Mouse (Mus musculus): ENCODE results near the gene Mrpl48. TPM values are rescaled to one million over a fixed set of nuclear protein-coding genes. Genes with fewer than 3 reads are reported as not detected.

Gene Mrpl48
- polyA plus RNA-seq, 1 experiment from 2014 or later, result 78.8 TPM

- Histone ChIP-seq H3K27ac (peak overlapping the region; percentile 53), H3K4me3 (no peak overlapping the region), H3K27me3 (ENCODE audit: insufficient read depth, poor library complexity, severe bottlenecking) (no peaks in the 10 kb centered on the region), H3K4me1 (peaks cover 20% of the 10 kb centered on the region), H3K36me3 (peaks cover 16% of the 10 kb centered on the region; the same call in 1 of the 2 replicates), H3K9me3 (no peaks in the 10 kb centered on the region)
- DNase-seq (ENCODE audit: low spot score), result no peak
- 13% methylated on average over 4 of the region's 4 CpGs for WGBS
Observed at GRCm38 (mm10) chr7:100547631-100548030, 60.5 kb downstream of the Mrpl48 start.

GRCm38 (mm10) chr7:100544437-100544836, 63.7 kb downstream of the Mrpl48 start:
- no peak for DNase-seq (ENCODE audit: low spot score)
- no peaks in the 10 kb centered on the region for H3K27me3 ChIP-seq (ENCODE audit: insufficient read depth, poor library complexity, severe bottlenecking)
- WGBS, result 41% methylated on average over 1 of the region's 1 CpGs
- H3K36me3 ChIP-seq, result peaks cover 16% of the 10 kb centered on the region
- H3K4me1 ChIP-seq, result peaks cover 10% of the 10 kb centered on the region
- H3K27ac ChIP-seq, result no peak overlapping the region
- H3K4me3 ChIP-seq, result no peak overlapping the region
- no peaks in the 10 kb centered on the region for H3K9me3 ChIP-seq

- Histone ChIP-seq H3K9me3 (no peaks in the 10 kb centered on the region), H3K27me3 (ENCODE audit: insufficient read depth, poor library complexity, severe bottlenecking) (no peaks in the 10 kb centered on the region), H3K4me1 (peaks cover 5% of the 10 kb centered on the region; the same call in 1 of the 2 replicates), H3K4me3 (no peak overlapping the region), H3K27ac (no peak overlapping the region), H3K36me3 (peaks cover 21% of the 10 kb centered on the region)
- WGBS, result 90% methylated on average over 9 of the region's 9 CpGs
- no peak for DNase-seq (ENCODE audit: low spot score)
Observed at GRCm38 (mm10) chr7:100539516-100539915, 68.6 kb downstream of the Mrpl48 start.

GRCm38 (mm10) chr7:100537519-100537902, 70.6 kb downstream of the Mrpl48 start:
- no peak for DNase-seq (ENCODE audit: low spot score)
- H3K4me3 ChIP-seq, result peak overlapping the region; percentile 72
- whole genome bisulfite sequencing, result 38% methylated on average over 7 of the region's 7 CpGs
- H3K27ac ChIP-seq, result peak overlapping the region; percentile 89
- no peaks in the 10 kb centered on the region for H3K9me3 ChIP-seq
- no peaks in the 10 kb centered on the region for H3K27me3 ChIP-seq (ENCODE audit: insufficient read depth, poor library complexity, severe bottlenecking)
- H3K36me3 ChIP-seq, result peaks cover 21% of the 10 kb centered on the region
- peaks cover 5% of the 10 kb centered on the region; the same call in 1 of the 2 replicates for H3K4me1 ChIP-seq

GRCm38 (mm10) chr7:100536804-100537518, 71.1 kb downstream of the Mrpl48 start, which contains the start of gene Coa4:
TSS of gene Coa4 (plus strand) at chr7:100537071.
- no peaks in the 10 kb centered on the region for H3K27me3 ChIP-seq (ENCODE audit: insufficient read depth, poor library complexity, severe bottlenecking)
- peaks cover 21% of the 10 kb centered on the region for H3K36me3 ChIP-seq
- under 1% methylated on average over 33 of the region's 33 CpGs for WGBS
- DNase-seq (ENCODE audit: low spot score), result peak; percentile 99
- no peaks in the 10 kb centered on the region for H3K9me3 ChIP-seq
- H3K4me1 ChIP-seq, result peaks cover 5% of the 10 kb centered on the region; the same call in 1 of the 2 replicates
- H3K27ac ChIP-seq, result peak within 1 kb of the TSS; percentile 89
- H3K4me3 ChIP-seq, result peak within 1 kb of the TSS; percentile 72

GRCm38 (mm10) chr7:100535831-100536230, 72.3 kb downstream of the Mrpl48 start:
- no peak overlapping the region for H3K27ac ChIP-seq
- peaks cover 21% of the 10 kb centered on the region for H3K36me3 ChIP-seq
- H3K4me3 ChIP-seq, result no peak overlapping the region; the same call in 1 of the 2 replicates
- no peaks in the 10 kb centered on the region for H3K27me3 ChIP-seq (ENCODE audit: insufficient read depth, poor library complexity, severe bottlenecking)
- no peaks in the 10 kb centered on the region for H3K9me3 ChIP-seq
- peaks cover 5% of the 10 kb centered on the region; the same call in 1 of the 2 replicates for H3K4me1 ChIP-seq
- WGBS, result 78% methylated on average over 2 of the region's 2 CpGs
- DNase-seq (ENCODE audit: low spot score), result no peak

GRCm38 (mm10) chr7:100534216-100534615, 73.9 kb downstream of the Mrpl48 start:
- Histone ChIP-seq H3K27ac (no peak overlapping the region), H3K36me3 (peaks cover 6% of the 10 kb centered on the region), H3K4me1 (peaks cover 5% of the 10 kb centered on the region; the same call in 1 of the 2 replicates), H3K27me3 (ENCODE audit: insufficient read depth, poor library complexity, severe bottlenecking) (no peaks in the 10 kb centered on the region), H3K9me3 (no peaks in the 10 kb centered on the region), H3K4me3 (no peak overlapping the region)
- whole genome bisulfite sequencing, result 75% methylated on average over 3 of the region's 3 CpGs
- DNase-seq (ENCODE audit: low spot score), result no peak

- H3K27ac ChIP-seq, result no peak overlapping the region
- peaks cover 5% of the 10 kb centered on the region; the same call in 1 of the 2 replicates for H3K4me1 ChIP-seq
- DNase-seq (ENCODE audit: low spot score), result no peak
- H3K27me3 ChIP-seq (ENCODE audit: insufficient read depth, poor library complexity, severe bottlenecking), result no peaks in the 10 kb centered on the region
- 55% methylated on average over 2 of the region's 2 CpGs for WGBS
- no peak overlapping the region for H3K4me3 ChIP-seq
- H3K9me3 ChIP-seq, result no peaks in the 10 kb centered on the region
- H3K36me3 ChIP-seq, result no peaks in the 10 kb centered on the region
Observed at GRCm38 (mm10) chr7:100533503-100533902, 74.6 kb downstream of the Mrpl48 start.

- Histone ChIP-seq H3K9me3 (no peaks in the 10 kb centered on the region), H3K36me3 (no peaks in the 10 kb centered on the region), H3K4me1 (no peaks in the 10 kb centered on the region), H3K27ac (no peak overlapping the region), H3K27me3 (ENCODE audit: insufficient read depth, poor library complexity, severe bottlenecking) (no peaks in the 10 kb centered on the region), H3K4me3 (no peak overlapping the region)
- no peak for DNase-seq (ENCODE audit: low spot score)
- WGBS, result 91% methylated on average over 5 of the region's 5 CpGs
Observed at GRCm38 (mm10) chr7:100530766-100531165, 77.3 kb downstream of the Mrpl48 start.

GRCm38 (mm10) chr7:100524669-100525068, 83.4 kb downstream of the Mrpl48 start:
- no peak overlapping the region for H3K27ac ChIP-seq
- H3K9me3 ChIP-seq, result no peaks in the 10 kb centered on the region
- H3K4me3 ChIP-seq, result no peak overlapping the region
- H3K36me3 ChIP-seq, result no peaks in the 10 kb centered on the region
- WGBS, result 57% methylated on average over 8 of the region's 8 CpGs
- H3K4me1 ChIP-seq, result no peaks in the 10 kb centered on the region
- H3K27me3 ChIP-seq (ENCODE audit: insufficient read depth, poor library complexity, severe bottlenecking), result no peaks in the 10 kb centered on the region
- no peak for DNase-seq (ENCODE audit: low spot score)

GRCm38 (mm10) chr7:100522222-100522621, 85.9 kb downstream of the Mrpl48 start:
- DNase-seq (ENCODE audit: low spot score), result no peak
- Histone ChIP-seq H3K36me3 (no peaks in the 10 kb centered on the region), H3K27me3 (ENCODE audit: insufficient read depth, poor library complexity, severe bottlenecking) (no peaks in the 10 kb centered on the region), H3K9me3 (no peaks in the 10 kb centered on the region), H3K27ac (no peak overlapping the region), H3K4me1 (no peaks in the 10 kb centered on the region), H3K4me3 (no peak overlapping the region)
- 59% methylated on average over 3 of the region's 3 CpGs for WGBS

GRCm38 (mm10) chr7:100520663-100521285, 87.3 kb downstream of the Mrpl48 start:
- H3K36me3 ChIP-seq, result no peaks in the 10 kb centered on the region
- H3K27ac ChIP-seq, result no peak overlapping the region
- H3K4me1 ChIP-seq, result no peaks in the 10 kb centered on the region
- peak; percentile 91 for DNase-seq (ENCODE audit: low spot score)
- H3K27me3 ChIP-seq (ENCODE audit: insufficient read depth, poor library complexity, severe bottlenecking), result no peaks in the 10 kb centered on the region
- no peak overlapping the region for H3K4me3 ChIP-seq
- WGBS, result 24% methylated on average over 10 of the region's 10 CpGs
- H3K9me3 ChIP-seq, result no peaks in the 10 kb centered on the region

- 53% methylated on average over 7 of the region's 7 CpGs for WGBS
- Histone ChIP-seq H3K9me3 (no peaks in the 10 kb centered on the region), H3K36me3 (no peaks in the 10 kb centered on the region), H3K4me1 (no peaks in the 10 kb centered on the region), H3K27me3 (ENCODE audit: insufficient read depth, poor library complexity, severe bottlenecking) (no peaks in the 10 kb centered on the region), H3K4me3 (no peak overlapping the region), H3K27ac (no peak overlapping the region)
- DNase-seq (ENCODE audit: low spot score), result no peak
Observed at GRCm38 (mm10) chr7:100520204-100520603, 87.9 kb downstream of the Mrpl48 start.

Measured in heart, embryonic 10.5 days (tissue).